Mouse (Mus musculus) gastrocnemius, postnatal 36 days (tissue): ENCODE results near the gene Wwox. TPM values are rescaled to one million over a fixed set of nuclear protein-coding genes. Genes with fewer than 3 reads are reported as not detected.

Source experiments
- DNase-seq, 2 experiments: peaks; one replicate each; pipeline ENCODE4 v3.0.0; 2022
- intact Hi-C: fragments of 180-260 bp; cut with DNase I; formaldehyde crosslinking; loops from one replicate; pipeline ENCODE4 v1.15.1; 2025
- total RNA-seq, 2 experiments: library from RNA; stranded (reverse); gene quantifications; 2 replicates each; pipeline ENCODE4 v1.2.3; 2021

Wwox gene
- total RNA-seq, 2 experiments from 2014 or later, result 7.4 to 7.5 TPM

DNA sequence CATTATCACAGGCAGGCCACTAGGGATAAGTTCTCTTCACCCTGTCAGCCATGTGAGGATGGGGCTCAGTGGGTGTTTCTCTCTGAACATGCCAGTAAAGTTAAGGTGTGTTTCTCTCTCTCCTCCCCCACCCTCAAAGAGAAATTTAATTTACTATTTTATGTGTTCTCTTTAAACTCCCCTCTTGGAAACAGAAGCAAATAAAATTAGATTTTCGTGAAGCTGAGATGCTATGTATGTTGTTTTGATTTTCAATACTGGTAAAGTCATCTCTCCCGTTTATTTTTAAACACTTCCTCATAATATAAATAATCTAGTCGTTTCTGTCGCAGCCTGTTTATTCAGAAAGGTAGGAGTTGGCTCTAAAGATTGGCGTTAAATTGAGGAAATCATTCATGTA lies 196.9 kb downstream of the Wwox start:
- intact Hi-C loops, result no loop called here
- no peak for DNase-seq

GRCm38 (mm10) chr8:114641809-114642208 lies 202.4 kb downstream of the Wwox start:
- intact Hi-C loops, result no loop called here

GRCm38 (mm10) chr8:114650789-114651188 lies 211.3 kb downstream of the Wwox start:
- no peak for DNase-seq
- intact Hi-C loops, result no loop called here

More at GRCm38 (mm10) chr8:114641809-114642208, 202.4 kb downstream of the Wwox start:
- no peak for DNase-seq

- DNase-seq, result no peak
- intact Hi-C loops, result no loop called here
Observed at GRCm38 (mm10) chr8:114657789-114658188, 218.3 kb downstream of the Wwox start.

DNA sequence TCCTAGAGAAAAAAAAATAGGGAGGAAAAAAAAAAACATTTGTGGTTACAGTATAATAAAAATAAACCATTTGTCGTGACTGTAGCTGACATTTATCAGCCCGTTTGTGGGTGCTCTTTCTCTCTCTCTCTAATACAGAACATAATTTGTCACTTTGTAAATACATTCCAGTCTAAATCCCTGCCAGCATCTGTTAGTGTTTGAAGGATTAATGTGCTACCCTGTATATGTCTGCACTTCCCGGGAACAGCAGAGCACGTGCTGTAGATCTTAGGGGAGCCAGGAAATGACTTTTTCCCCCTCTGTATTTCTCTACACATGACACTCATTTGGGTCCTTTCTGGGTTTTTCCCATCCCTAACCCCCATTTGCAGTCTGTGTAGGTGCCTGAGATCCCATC lies 219.0 kb downstream of the Wwox start:
- no peak for DNase-seq
- intact Hi-C loops, result no loop called here

- no peak for DNase-seq
Observed at GRCm38 (mm10) chr8:114663053-114663452, 223.6 kb downstream of the Wwox start.

GRCm38 (mm10) chr8:114665521-114665920 lies 226.1 kb downstream of the Wwox start:
- intact Hi-C loops, result no loop called here
- no peak for DNase-seq

More at GRCm38 (mm10) chr8:114663053-114663452, 223.6 kb downstream of the Wwox start:
- intact Hi-C loops, result no loop called here

DNA sequence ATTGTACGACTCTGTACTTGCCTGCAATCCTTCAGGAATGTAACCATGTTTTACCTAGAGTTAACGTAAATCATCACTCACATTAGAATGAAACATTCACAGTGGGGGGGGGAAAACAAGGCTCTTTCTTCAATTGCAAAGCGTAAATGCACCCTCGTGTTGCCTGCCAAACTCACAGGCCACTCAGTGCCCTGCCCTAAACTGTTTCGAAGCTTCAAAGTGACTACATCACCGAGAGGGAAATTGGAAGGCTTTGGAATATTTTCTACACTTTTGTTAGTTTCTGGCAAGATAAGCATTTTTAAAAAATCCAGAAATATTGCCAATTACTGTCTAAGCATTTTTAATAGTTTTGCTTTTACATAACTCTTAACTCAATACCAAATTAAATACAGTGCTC lies 231.3 kb downstream of the Wwox start:
- DNase-seq, result no peak
- intact Hi-C loops, result no loop called here

GRCm38 (mm10) chr8:114671237-114671674 lies 231.8 kb downstream of the Wwox start:
- intact Hi-C loops, result no loop called here

DNA sequence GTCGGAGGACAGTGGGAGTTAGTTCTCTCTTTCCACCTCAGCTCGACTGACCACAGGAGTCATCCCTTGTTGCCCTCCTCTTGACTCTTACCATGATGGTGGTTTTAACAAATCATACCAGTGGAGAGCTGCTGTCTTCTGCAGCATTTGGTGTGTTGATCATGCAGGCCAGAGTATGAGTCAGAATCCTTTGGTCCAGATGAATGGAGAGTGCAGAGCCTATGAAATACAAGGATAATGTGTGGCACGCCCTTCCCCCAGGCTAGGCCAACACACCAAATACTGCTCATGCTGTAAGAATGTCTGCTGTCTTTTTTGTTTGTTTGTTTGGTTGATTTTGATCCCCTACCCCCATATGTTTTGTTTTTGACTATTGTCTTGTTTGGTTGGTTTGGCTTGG lies 234.0 kb downstream of the Wwox start:
- intact Hi-C loops, result no loop called here
- DNase-seq, result no peak

More at GRCm38 (mm10) chr8:114671237-114671674, 231.8 kb downstream of the Wwox start:
- peak in 1 of 2 experiments; percentile 31 for DNase-seq

DNA sequence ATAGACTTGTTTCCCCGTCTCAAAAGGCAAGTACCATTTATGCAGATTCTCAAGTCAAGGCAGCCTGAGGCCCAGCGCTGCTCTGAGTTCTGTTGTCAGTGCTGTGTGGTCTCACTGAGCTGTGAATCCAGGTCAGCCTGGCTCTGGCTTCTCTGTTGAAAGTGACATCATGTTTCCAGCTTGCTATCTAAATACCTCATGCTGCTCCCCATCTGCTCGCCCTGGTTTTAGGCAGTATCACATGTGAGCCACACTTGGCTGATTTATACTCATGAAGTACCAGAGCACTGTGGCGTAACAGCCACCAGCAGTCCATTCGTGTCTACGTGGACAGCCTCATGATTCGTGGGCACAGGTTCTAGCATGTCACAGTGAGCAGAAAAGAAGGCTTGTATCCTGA lies 235.7 kb downstream of the Wwox start:
- DNase-seq, result no peak

DNA sequence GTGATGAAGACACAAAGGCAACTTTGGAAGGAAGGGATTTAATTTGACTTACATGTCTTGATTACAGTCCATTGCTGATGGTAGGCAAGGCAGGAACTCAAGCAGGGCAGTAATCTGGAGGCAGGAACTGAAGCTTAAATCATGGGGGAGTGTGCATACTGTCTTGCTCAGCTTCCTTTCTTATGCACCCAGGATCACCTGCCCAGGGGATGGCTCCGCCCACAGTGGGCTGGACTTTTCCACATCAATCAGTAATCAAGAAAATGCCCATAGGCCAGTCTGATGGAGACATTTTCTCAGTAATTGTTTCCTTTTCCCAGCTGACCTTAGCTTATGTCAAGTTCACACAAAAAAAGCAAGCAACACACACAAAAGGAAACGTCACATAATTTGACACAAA lies 237.5 kb downstream of the Wwox start:
- intact Hi-C loops, result no loop called here

More for the DNA sequence above, 235.7 kb downstream of the Wwox start:
- intact Hi-C loops, result no loop called here

GRCm38 (mm10) chr8:114677551-114678127 lies 238.2 kb downstream of the Wwox start:
- no peak for DNase-seq

More for the DNA sequence above, 237.5 kb downstream of the Wwox start:
- no peak for DNase-seq

DNA sequence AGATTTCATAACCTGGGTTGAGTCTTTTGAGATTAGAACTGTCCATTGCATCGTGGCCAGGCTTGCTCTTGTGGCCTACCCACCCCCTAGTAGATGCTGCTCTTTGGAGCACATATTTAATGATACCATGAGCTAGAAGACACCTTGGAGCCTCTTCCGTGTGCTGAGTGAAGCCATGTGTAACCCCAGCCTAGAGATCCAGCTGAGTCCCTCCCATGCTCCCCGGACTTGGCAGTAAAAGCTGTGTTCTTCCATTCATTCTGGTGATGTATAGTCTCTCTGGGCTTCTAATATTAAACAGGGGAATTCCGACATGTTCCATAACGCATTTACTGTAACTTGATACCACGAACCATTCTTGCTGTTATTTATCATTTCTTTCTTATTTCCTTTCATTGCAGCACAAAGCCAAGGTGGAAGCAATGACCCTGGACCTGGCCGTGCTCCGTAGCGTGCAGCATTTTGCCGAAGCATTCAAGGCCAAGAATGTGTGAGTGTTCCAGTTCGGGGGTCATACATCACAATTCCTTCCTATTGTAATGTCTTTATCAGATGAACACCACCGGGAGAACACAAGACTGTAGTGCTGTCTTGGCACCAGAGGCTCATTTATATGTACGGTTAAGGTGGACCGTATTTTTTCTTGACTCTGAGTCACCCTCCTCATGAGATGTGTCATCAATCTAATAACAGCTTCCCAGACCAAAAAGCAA lies 240.1 kb downstream of the Wwox start:
- intact Hi-C loops, result no loop called here
- DNase-seq, result no peak

More at GRCm38 (mm10) chr8:114677551-114678127, 238.2 kb downstream of the Wwox start:
- intact Hi-C loops, result no loop called here

- DNase-seq, result no peak
- intact Hi-C loops, result no loop called here
Observed at GRCm38 (mm10) chr8:114681136-114681535, 241.7 kb downstream of the Wwox start.

- intact Hi-C loops, result no loop called here
- DNase-seq, result no peak
Observed at GRCm38 (mm10) chr8:114682166-114682565, 242.7 kb downstream of the Wwox start.

DNA sequence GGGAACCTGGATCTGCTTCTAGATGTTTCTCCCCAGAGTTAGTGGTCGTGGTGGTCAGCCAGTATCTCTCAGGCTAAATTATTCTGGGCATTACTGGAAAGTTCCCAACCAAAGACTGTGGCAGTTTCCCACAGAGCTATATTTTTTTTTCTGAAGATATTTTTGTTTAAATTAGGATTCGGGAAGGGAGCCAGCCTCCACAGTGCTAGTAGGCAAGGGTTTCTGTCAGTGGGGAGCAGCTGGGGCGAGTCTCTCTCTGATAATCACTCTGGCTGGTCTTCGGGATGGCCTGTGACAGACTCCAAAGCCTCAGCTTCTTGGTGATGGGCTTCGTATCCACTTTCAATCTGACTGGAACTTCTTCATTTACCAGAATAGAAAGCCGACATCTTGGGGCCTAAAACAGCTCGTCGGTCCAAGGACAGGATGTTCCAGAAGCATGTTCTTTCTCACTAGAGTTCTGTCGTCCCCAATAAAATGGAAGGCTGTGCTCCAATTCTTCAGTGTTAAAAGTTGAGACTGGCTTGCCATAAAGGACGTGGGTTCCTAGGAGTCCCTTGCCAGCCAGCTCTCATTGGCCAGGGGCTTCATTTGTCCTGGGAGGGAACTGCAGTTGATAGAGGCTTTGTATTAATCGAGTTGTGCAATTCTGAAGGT lies 244.7 kb downstream of the Wwox start:
- no peak for DNase-seq
- intact Hi-C loops, result no loop called here

DNA sequence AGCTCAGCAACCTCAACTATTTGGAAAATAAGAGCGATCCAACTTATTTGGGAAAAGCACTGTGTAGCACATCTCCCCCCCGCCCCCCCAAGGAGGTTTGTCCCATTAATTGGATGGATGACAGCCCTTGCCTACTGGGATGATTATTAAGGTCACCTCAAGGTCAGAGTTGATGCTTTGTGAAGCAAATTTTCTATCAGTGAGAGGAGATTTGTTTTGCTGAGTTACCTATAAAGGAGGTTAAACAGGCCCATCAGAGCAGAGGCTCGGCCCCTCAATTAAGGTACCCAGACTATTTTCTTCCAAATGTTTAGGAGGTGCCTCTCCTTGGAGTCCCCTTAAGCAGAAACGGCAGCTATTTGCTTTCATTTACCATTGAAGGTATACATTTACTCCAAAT lies 247.0 kb downstream of the Wwox start:
- intact Hi-C loops, result no loop called here
- DNase-seq, result no peak

GRCm38 (mm10) chr8:114688732-114689131 lies 249.3 kb downstream of the Wwox start:
- no peak for DNase-seq
- intact Hi-C loops, result no loop called here

DNA sequence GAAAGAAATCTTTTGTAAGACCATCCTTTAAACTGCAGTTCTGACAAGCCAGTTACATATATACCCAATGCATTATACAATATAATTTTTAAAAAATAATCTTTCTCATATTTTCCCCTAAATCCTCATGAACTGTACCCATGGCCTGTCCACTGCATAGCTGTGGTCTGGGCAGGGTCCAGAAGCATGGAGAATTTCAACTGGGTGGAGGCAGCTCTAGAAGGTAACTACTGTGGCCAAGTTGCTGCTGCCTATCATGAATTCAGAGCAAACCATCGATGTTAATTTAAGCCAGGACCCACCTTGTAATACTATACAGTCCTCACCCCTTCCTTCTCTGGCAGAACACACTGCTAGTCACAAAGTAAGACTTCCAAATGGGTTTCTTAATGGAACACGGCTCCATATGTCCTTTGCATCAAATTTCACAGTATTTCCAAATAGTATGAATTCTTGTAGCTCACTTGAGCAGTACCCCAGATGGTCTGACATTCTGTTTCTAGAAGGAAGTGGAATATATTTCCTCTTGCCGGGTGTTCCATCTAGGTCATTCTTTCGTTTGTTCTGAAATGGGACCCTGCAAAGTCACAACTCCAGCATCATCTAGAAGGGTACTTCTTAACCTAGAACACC lies 255.2 kb downstream of the Wwox start:
- no peak for DNase-seq
- intact Hi-C loops, result no loop called here

DNA sequence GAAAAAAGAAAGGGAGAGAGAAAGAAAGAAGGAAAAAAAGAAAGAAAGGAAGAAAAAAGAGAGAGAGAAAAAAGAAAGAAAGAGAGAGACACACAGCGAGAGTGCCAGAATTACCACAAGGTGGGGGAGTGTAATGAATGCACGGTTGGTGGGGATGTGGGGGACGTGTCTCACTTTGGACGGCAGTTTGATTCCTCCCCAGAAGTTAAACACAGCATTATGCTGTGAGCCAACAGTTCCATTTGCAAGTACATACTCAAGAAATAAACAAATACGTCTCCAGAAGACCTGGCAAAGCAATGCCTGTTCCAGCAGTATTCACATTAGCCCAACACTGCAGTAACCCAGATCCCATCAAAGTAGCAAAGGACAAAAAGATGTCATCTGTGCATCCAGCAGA lies 264.1 kb downstream of the Wwox start:
- intact Hi-C loops, result no loop called here
- DNase-seq, result no peak
